Mouse (Mus musculus): Measurements from ENCODE around the gene Cdh4. TPM values are rescaled to one million over a fixed set of nuclear protein-coding genes. Genes with fewer than 3 reads are reported as not detected.

Gene Cdh4
- polyA plus RNA-seq, 1 experiment, result not detected

DNA sequence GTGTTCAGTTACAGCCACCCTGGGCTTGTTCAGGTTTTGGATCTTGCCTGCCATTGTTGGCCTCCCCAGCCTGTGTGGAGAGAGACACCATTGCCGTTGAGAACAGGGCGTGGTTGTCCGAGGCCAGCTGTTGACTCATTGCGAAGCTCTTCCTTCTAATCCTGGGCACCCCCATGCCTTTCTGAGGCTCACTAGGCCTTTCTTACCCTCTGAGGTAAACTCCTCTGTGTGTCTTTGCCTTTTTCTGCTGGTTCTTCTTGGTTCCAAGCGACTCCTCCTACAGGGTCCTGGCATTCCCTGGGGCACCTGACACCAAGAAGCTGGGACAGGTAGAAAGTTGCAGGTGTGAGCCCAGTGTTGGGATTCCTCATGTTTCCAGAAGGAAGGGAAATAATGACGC lies 78.7 kb downstream of the Cdh4 start:
- H3K27me3 ChIP-seq (ENCODE audit: control insufficient read depth, insufficient read depth, insufficient read length), result no peaks in the 10 kb centered on the region
- no peak overlapping the region for H3K4me3 ChIP-seq
- no peaks in the 10 kb centered on the region for H3K36me3 ChIP-seq (ENCODE audit: control insufficient read depth, insufficient read depth)
- H3K4me2 ChIP-seq (ENCODE audit: low read depth), result no peak overlapping the region
- TF ChIP-seq TCF12 (IDR thresholded peaks at IDR 0.05; ENCODE audit: insufficient read depth, poor library complexity, severe bottlenecking) (no peak), POLR2A (IDR thresholded peaks at IDR 0.05; ENCODE audit: insufficient read length, low read depth) (no peak), MYOD1 (IDR thresholded peaks at IDR 0.05; ENCODE audit: control insufficient read depth in 1 of 3, insufficient read length in 2 of 3, low read depth in 2 of 3) (no peak), TCF3 (IDR thresholded peaks at IDR 0.05; ENCODE audit: insufficient read length, low read depth) (no peak), MAX (IDR thresholded peaks at IDR 0.05; ENCODE audit: low read depth) (no peak), USF1 (IDR thresholded peaks at IDR 0.05; ENCODE audit: low read depth) (no peak), CEBPB (IDR thresholded peaks at IDR 0.05; ENCODE audit: insufficient read depth, poor library complexity, severe bottlenecking) (no peak), SRF (IDR thresholded peaks at IDR 0.05; ENCODE audit: control insufficient read depth, insufficient read length, low read depth) (no peak)
- no peaks in the 10 kb centered on the region for H3K79me2 ChIP-seq (ENCODE audit: control insufficient read depth, insufficient read depth)
- H3ac ChIP-seq (ENCODE audit: control insufficient read depth, insufficient read length), result no peak overlapping the region

DNA sequence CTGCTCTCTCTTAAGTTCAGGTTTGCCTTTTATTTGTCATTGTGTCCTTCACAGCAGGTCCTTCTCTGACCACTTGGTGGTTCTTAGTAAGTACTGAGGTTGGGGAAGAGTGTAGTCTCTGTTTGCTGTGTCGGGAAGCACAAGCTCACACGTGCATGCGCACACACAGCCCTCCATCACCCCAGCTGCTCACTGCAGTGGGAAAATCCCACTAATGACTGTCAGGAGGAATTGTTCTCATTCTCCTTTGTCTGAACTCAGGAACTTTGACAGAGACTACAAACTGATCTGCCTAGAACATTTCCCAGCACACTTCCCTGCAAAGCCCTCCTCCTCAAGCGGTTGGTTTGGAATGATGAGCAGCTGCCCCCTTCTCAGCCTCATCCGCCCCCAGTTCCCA lies 79.2 kb downstream of the Cdh4 start:
- TF ChIP-seq REST (IDR thresholded peaks at IDR 0.05; ENCODE audit: insufficient read depth, insufficient read length) (no peak), POLR2A (IDR thresholded peaks at IDR 0.05; ENCODE audit: insufficient read length, low read depth) (no peak), USF1 (IDR thresholded peaks at IDR 0.05; ENCODE audit: low read depth) (no peak), POLR2AphosphoS2 (IDR thresholded peaks at IDR 0.05; ENCODE audit: insufficient read length, low read depth) (no peak), SRF (IDR thresholded peaks at IDR 0.05; ENCODE audit: control insufficient read depth, insufficient read length, low read depth) (no peak), TCF12 (IDR thresholded peaks at IDR 0.05; ENCODE audit: insufficient read depth, poor library complexity, severe bottlenecking) (no peak), MYOD1 (IDR thresholded peaks at IDR 0.05; ENCODE audit: control insufficient read depth in 1 of 3, insufficient read length in 2 of 3, low read depth in 2 of 3) (no peak), E2F4 (IDR thresholded peaks at IDR 0.05; ENCODE audit: insufficient read depth) (no peak), CEBPB (IDR thresholded peaks at IDR 0.05; ENCODE audit: insufficient read depth, poor library complexity, severe bottlenecking) (no peak), MYOG (IDR thresholded peaks at IDR 0.05; ENCODE audit: control insufficient read depth in 1 of 3, insufficient read depth in 1 of 3, insufficient read length in 2 of 3, low read depth in 2 of 3) (no peak), TCF3 (IDR thresholded peaks at IDR 0.05; ENCODE audit: insufficient read length, low read depth) (no peak), MAX (IDR thresholded peaks at IDR 0.05; ENCODE audit: low read depth) (no peak)
- Histone ChIP-seq H3K4me2 (ENCODE audit: low read depth) (no peak overlapping the region), H3ac (ENCODE audit: control insufficient read depth, insufficient read length) (no peak overlapping the region), H3K36me3 (ENCODE audit: control insufficient read depth, insufficient read depth) (no peaks in the 10 kb centered on the region), H3K4me3 (no peak overlapping the region), H3K27me3 (ENCODE audit: control insufficient read depth, insufficient read depth, insufficient read length) (no peaks in the 10 kb centered on the region), H3K79me2 (ENCODE audit: control insufficient read depth, insufficient read depth) (no peaks in the 10 kb centered on the region)

DNA sequence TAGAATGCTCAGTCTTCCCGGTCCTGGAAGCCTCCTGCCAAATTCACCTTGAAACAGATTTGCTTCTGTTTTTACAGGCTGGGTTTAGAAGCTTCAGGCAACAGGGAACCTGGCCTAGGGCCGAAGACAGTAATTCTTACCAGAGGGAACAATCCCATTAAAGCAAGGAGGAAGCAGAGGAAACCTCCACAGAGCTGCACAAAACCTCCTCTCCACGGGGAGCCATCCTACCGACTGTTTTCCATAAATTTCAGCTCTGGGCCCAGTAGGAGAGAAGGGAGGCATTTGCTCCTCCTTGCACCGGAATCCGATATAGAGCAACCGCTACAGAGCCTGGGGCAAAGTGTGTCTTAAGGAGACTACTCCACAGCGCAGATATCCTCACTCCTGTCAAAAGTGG lies 79.9 kb downstream of the Cdh4 start:
- Histone ChIP-seq H3K4me2 (ENCODE audit: low read depth) (no peak overlapping the region), H3K27me3 (ENCODE audit: control insufficient read depth, insufficient read depth, insufficient read length) (no peaks in the 10 kb centered on the region), H3K4me3 (no peak overlapping the region), H3K79me2 (ENCODE audit: control insufficient read depth, insufficient read depth) (no peaks in the 10 kb centered on the region), H3ac (ENCODE audit: control insufficient read depth, insufficient read length) (no peak overlapping the region), H3K36me3 (ENCODE audit: control insufficient read depth, insufficient read depth) (no peaks in the 10 kb centered on the region)
- TF ChIP-seq SRF (IDR thresholded peaks at IDR 0.05; ENCODE audit: control insufficient read depth, insufficient read length, low read depth) (no peak), MYOD1 (IDR thresholded peaks at IDR 0.05; ENCODE audit: control insufficient read depth in 1 of 3, insufficient read length in 2 of 3, low read depth in 2 of 3) (no peak), POLR2A (IDR thresholded peaks at IDR 0.05; ENCODE audit: insufficient read length, low read depth) (no peak), MAX (IDR thresholded peaks at IDR 0.05; ENCODE audit: low read depth) (no peak), POLR2AphosphoS2 (IDR thresholded peaks at IDR 0.05; ENCODE audit: insufficient read length, low read depth) (no peak), REST (IDR thresholded peaks at IDR 0.05; ENCODE audit: insufficient read depth, insufficient read length) (no peak), CEBPB (IDR thresholded peaks at IDR 0.05; ENCODE audit: insufficient read depth, poor library complexity, severe bottlenecking) (no peak), TCF12 (IDR thresholded peaks at IDR 0.05; ENCODE audit: insufficient read depth, poor library complexity, severe bottlenecking) (no peak), MYOG (IDR thresholded peaks at IDR 0.05; ENCODE audit: control insufficient read depth in 1 of 3, insufficient read depth in 1 of 3, insufficient read length in 2 of 3, low read depth in 2 of 3) (no peak), E2F4 (IDR thresholded peaks at IDR 0.05; ENCODE audit: insufficient read depth) (no peak), USF1 (IDR thresholded peaks at IDR 0.05; ENCODE audit: low read depth) (no peak), TCF3 (IDR thresholded peaks at IDR 0.05; ENCODE audit: insufficient read length, low read depth) (no peak)

DNA sequence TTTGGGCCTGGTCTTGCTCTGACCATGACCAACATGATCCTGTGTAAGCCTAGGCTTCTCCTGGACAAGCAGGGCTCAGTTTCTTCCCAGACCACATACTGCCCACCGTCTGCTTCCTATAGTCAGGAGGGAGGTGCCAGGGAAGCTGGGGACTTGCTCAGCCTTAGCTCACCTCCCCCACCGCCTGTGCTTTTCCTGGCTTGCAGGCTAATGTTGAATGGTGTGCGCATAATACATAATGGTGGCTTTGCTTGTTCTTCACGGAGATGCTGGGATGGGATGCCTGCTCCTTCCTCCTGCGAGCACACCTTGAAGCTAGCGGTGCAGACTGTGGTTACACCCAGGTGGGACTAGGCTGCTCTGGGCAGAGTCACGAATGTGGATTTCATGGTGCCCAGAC lies 84.7 kb downstream of the Cdh4 start:
- Histone ChIP-seq H3K79me2 (ENCODE audit: control insufficient read depth, insufficient read depth) (no peaks in the 10 kb centered on the region), H3K27me3 (ENCODE audit: control insufficient read depth, insufficient read depth, insufficient read length) (no peaks in the 10 kb centered on the region), H3K4me2 (ENCODE audit: low read depth) (no peak overlapping the region), H3K4me3 (no peak overlapping the region), H3ac (ENCODE audit: control insufficient read depth, insufficient read length) (no peak overlapping the region), H3K36me3 (ENCODE audit: control insufficient read depth, insufficient read depth) (no peaks in the 10 kb centered on the region)
- no peak for TF ChIP-seq CEBPB (IDR thresholded peaks at IDR 0.05; ENCODE audit: insufficient read depth, poor library complexity, severe bottlenecking)
- TF ChIP-seq POLR2A (IDR thresholded peaks at IDR 0.05; ENCODE audit: insufficient read length, low read depth), result no peak
- TF ChIP-seq REST (IDR thresholded peaks at IDR 0.05; ENCODE audit: insufficient read depth, insufficient read length), result no peak
- TF ChIP-seq TCF12 (IDR thresholded peaks at IDR 0.05; ENCODE audit: insufficient read depth, poor library complexity, severe bottlenecking), result no peak

DNA sequence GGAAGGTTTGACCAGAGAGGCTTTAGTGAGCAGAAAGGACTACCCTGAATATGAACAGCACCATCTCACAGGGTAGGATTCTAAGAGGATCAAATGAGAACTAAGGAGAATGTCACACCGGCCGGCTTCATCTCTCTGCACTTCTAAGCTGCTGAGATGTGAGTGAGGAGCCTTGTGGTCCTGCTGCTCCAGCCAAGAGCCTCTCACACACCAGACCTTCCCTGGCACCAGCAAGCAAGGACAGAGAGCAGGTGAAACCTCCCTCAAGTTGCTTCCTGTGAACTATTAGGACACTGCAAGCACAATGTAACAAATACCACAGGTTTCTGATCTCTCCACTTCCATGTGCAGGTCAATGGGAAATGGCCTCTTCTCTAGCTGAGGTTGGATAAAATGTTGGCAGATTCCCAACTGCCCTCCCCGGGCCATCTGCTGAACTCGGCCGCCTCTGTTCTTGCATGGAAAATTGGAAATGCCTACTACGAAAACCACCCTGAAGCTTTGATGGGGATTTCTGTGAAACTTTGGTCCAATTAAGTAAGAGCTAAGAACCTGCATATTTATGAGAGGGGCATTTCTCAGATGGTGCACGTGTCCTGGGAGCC lies 88.3 kb downstream of the Cdh4 start:
- Histone ChIP-seq H3K4me2 (ENCODE audit: low read depth) (no peak overlapping the region), H3K4me3 (no peak overlapping the region), H3K36me3 (ENCODE audit: control insufficient read depth, insufficient read depth) (no peaks in the 10 kb centered on the region), H3ac (ENCODE audit: control insufficient read depth, insufficient read length) (no peak overlapping the region), H3K27me3 (ENCODE audit: control insufficient read depth, insufficient read depth, insufficient read length) (no peaks in the 10 kb centered on the region), H3K79me2 (ENCODE audit: control insufficient read depth, insufficient read depth) (no peaks in the 10 kb centered on the region)
- TF ChIP-seq TCF3 (IDR thresholded peaks at IDR 0.05; ENCODE audit: insufficient read length, low read depth) (no peak), TCF12 (IDR thresholded peaks at IDR 0.05; ENCODE audit: insufficient read depth, poor library complexity, severe bottlenecking) (no peak), USF1 (IDR thresholded peaks at IDR 0.05; ENCODE audit: low read depth) (no peak), POLR2A (IDR thresholded peaks at IDR 0.05; ENCODE audit: insufficient read length, low read depth) (no peak), MAX (IDR thresholded peaks at IDR 0.05; ENCODE audit: low read depth) (no peak), POLR2AphosphoS2 (IDR thresholded peaks at IDR 0.05; ENCODE audit: insufficient read length, low read depth) (no peak), E2F4 (IDR thresholded peaks at IDR 0.05; ENCODE audit: insufficient read depth) (no peak), REST (IDR thresholded peaks at IDR 0.05; ENCODE audit: insufficient read depth, insufficient read length) (no peak), MYOG (IDR thresholded peaks at IDR 0.05; ENCODE audit: control insufficient read depth in 1 of 3, insufficient read depth in 1 of 3, insufficient read length in 2 of 3, low read depth in 2 of 3) (no peak), MYOD1 (IDR thresholded peaks at IDR 0.05; ENCODE audit: control insufficient read depth in 1 of 3, insufficient read length in 2 of 3, low read depth in 2 of 3) (no peak)

Measured in myocyte (in vitro differentiated cells).